Mouse (Mus musculus) effector memory CD4-positive, alpha-beta T cell, adult 5 months (primary cell): ENCODE measurements around the gene Slc22a5. TPM values are rescaled to one million over a fixed set of nuclear protein-coding genes. Genes with fewer than 3 reads are reported as not detected.

ENCODE experiments used
- polyA plus RNA-seq: library from polyadenylated mRNA; unstranded; fragments of 100-300 nt; shearing (Covaris generic); gene quantifications from one replicate; pipeline ENCODE4 v1.2.1, GENCODE M21; 2017

Slc22a5 gene
- polyA plus RNA-seq, result 18.0 TPM

GRCm38 (mm10) chr11:53891505-53892451 lies at the start of gene Slc22a5:
Gene Slc22a5 (minus strand): TSS chr11:53891660.

GRCm38 (mm10) chr11:53858761-53859580 lies 32.5 kb downstream of the Slc22a5 start, which contains the start of gene Gm12216:
Gene Gm12216 (minus strand): TSS chr11:53859256.

Other genes with a start within 250 kb of the Slc22a5 start
- gene Rad50, start 184.3 kb downstream of the Slc22a5 start, polyA plus RNA-seq, result 26.1 TPM
- gene Il5, start 170.9 kb downstream of the Slc22a5 start, polyA plus RNA-seq, result not detected
- gene Irf1, start 121.6 kb downstream of the Slc22a5 start, polyA plus RNA-seq, result 289 TPM
- 1.8 TPM for gene Gm17334, start 118.5 kb downstream of the Slc22a5 start, polyA plus RNA-seq
- gene Gm12216, start 32.4 kb downstream of the Slc22a5 start, polyA plus RNA-seq, result 15.8 TPM
- gene Slc22a21, start 88.7 kb upstream of the Slc22a5 start, polyA plus RNA-seq, result 0.66 TPM
- gene Slc22a4, start 136.4 kb upstream of the Slc22a5 start, polyA plus RNA-seq, result 0.85 TPM
- gene Pdlim4, start 177.4 kb upstream of the Slc22a5 start, polyA plus RNA-seq, result 4.3 TPM
- gene P4ha2, start 208.4 kb upstream of the Slc22a5 start, polyA plus RNA-seq, result 0.75 TPM